In genomic region chr4:59190650-59191424, GRCm38 (mm10) we compare ENCODE assay signal across 8 mouse cellular contexts. TPM values are rescaled to one million over a fixed set of nuclear protein-coding genes. Genes with fewer than 3 reads are reported as not detected.
DNase-seq lines count a peak whose midpoint lies in the region; ATAC-seq and TF ChIP-seq lines count a peak whose summit lies in the region.

No protein-coding gene starts in this region.

- H3K4me3 ChIP-seq in gastrocnemius, adult 2 months = peak overlapping the region; percentile 93
- H3K4me3 ChIP-seq in forebrain, postnatal 0 days (ENCODE audit: low read depth, low read length) = peak overlapping the region; percentile 83
- H3K4me3 ChIP-seq in liver, embryonic 16.5 days (ENCODE audit: low read depth, low read length) = peak overlapping the region; percentile 99

- ATAC-seq in forebrain, postnatal 0 days = no peak
- ATAC-seq in liver, embryonic 16.5 days (ENCODE audit: low read depth) = no peak

- no peak for TF ChIP-seq CTCF in gastrocnemius, adult 2 months (IDR thresholded peaks at IDR 0.05)
- TF ChIP-seq CTCF in forebrain, postnatal 0 days (IDR thresholded peaks at IDR 0.05; ENCODE audit: low read depth) = no peak

- intact Hi-C loops in gastrocnemius, adult 2 months (cut with DNase I) = no loop called here

- no peaks in the 10 kb centered on the region for H3K9me3 ChIP-seq in forebrain, postnatal 0 days (ENCODE audit: low read length)
- H3K9me3 ChIP-seq in liver, embryonic 16.5 days (replicated peaks; ENCODE audit: control insufficient read depth, low read length) = no peaks in the 10 kb centered on the region

- peak overlapping the region; percentile 55 for H3K4me2 ChIP-seq in forebrain, postnatal 0 days (ENCODE audit: low read depth)
- peak overlapping the region; percentile 65 for H3K4me2 ChIP-seq in liver, embryonic 16.5 days (ENCODE audit: low read depth, low read length)

- no peaks in the 10 kb centered on the region for H3K36me3 ChIP-seq in forebrain, postnatal 0 days (ENCODE audit: insufficient read depth)
- no peaks in the 10 kb centered on the region for H3K36me3 ChIP-seq in liver, embryonic 16.5 days (ENCODE audit: control insufficient read depth, insufficient read depth)

- H3K9ac ChIP-seq in forebrain, postnatal 0 days = no peak overlapping the region
- peak overlapping the region; percentile 98 for H3K9ac ChIP-seq in liver, embryonic 16.5 days (ENCODE audit: low read depth, low read length)

- WGBS in forebrain, postnatal 0 days = 58% methylated on average over 7 of the region's 7 CpGs
- 9% methylated on average over 7 of the region's 7 CpGs for WGBS in liver, embryonic 16.5 days (ENCODE audit: insufficient replicate concordance)

- DNase-seq in gastrocnemius, adult 2 months = no peak
- no peak for DNase-seq in gastrocnemius, postnatal 25 days
- DNase-seq in A20 (ENCODE audit: low read depth, low spot score) = peak; percentile 39
- DNase-seq in forebrain, postnatal 0 days = no peak
- no peak for DNase-seq in adrenal gland, adult 18-20 months (ENCODE audit: low spot score in 2 of 2)
- DNase-seq in urinary bladder, postnatal 4 days (ENCODE audit: low spot score in 2 of 2) = no peak
- no peak for DNase-seq in adrenal gland, postnatal 36 days

- H3K27me3 ChIP-seq in forebrain, postnatal 0 days (ENCODE audit: insufficient read depth, low read length) = no peaks in the 10 kb centered on the region
- no peaks in the 10 kb centered on the region for H3K27me3 ChIP-seq in liver, embryonic 16.5 days (ENCODE audit: control insufficient read depth, insufficient read depth, low read depth, low read length)

- H3K4me1 ChIP-seq in forebrain, postnatal 0 days (ENCODE audit: insufficient read depth) = peaks cover 4% of the 10 kb centered on the region; the same call in 1 of the 2 replicates
- peaks cover 24% of the 10 kb centered on the region for H3K4me1 ChIP-seq in liver, embryonic 16.5 days (ENCODE audit: control insufficient read depth, low read depth, low read length)

- H3K27ac ChIP-seq in gastrocnemius, adult 2 months = peak overlapping the region; percentile 90
- H3K27ac ChIP-seq in forebrain, postnatal 0 days (ENCODE audit: low read depth, low read length) = no peak overlapping the region
- H3K27ac ChIP-seq in liver, embryonic 16.5 days (ENCODE audit: low read length) = peak overlapping the region; percentile 95

RNA-seq across cellular contexts. Expression of gene Ugcg, which starts 1.8 kb away (rescaled TPM):
- total RNA-seq in gastrocnemius, adult 2 months (2021) = 1 to 10 TPM; 7.6 to 9.1 TPM
- total RNA-seq in gastrocnemius, postnatal 25 days (2021) = 1 to 10 TPM; 7.8 to 8.7 TPM
- total RNA-seq in forebrain, postnatal 0 days (2014; rRNA removed) = 52.7 and 66.4 TPM in 2 replicates
- polyA plus RNA-seq in forebrain, postnatal 0 days (2015; fragmentation: Nextera tagmentation; extraction: Ambion mirVana) = 12.9 and 18.5 TPM in 2 replicates
- 4.6 and 4.8 TPM in 2 replicates for polyA plus RNA-seq in liver, embryonic 16.5 days (2015; fragmentation: Nextera tagmentation; extraction: Ambion mirVana)
- total RNA-seq in adrenal gland, adult 18-20 months (2021) = 10 to 100 TPM; 31.7 to 32.0 TPM
- total RNA-seq in adrenal gland, postnatal 36 days (2021) = 10 to 100 TPM; 40.2 to 46.3 TPM

RNA-seq across cellular contexts. Expression of gene AI481877, which starts 52.1 kb away (rescaled TPM):
- not detected for total RNA-seq in gastrocnemius, adult 2 months (2021)
- total RNA-seq in gastrocnemius, postnatal 25 days (2021) = not detected
- not detected in 2 replicates for total RNA-seq in forebrain, postnatal 0 days (2014; rRNA removed)
- not detected in 2 replicates for polyA plus RNA-seq in forebrain, postnatal 0 days (2015; fragmentation: Nextera tagmentation; extraction: Ambion mirVana)
- not detected in 2 replicates for polyA plus RNA-seq in liver, embryonic 16.5 days (2015; fragmentation: Nextera tagmentation; extraction: Ambion mirVana)
- not detected for total RNA-seq in adrenal gland, adult 18-20 months (2021)
- not detected for total RNA-seq in adrenal gland, postnatal 36 days (2021)
